Comparison of ENCODE assay signal across 9 mouse cellular contexts in the genomic region with DNA sequence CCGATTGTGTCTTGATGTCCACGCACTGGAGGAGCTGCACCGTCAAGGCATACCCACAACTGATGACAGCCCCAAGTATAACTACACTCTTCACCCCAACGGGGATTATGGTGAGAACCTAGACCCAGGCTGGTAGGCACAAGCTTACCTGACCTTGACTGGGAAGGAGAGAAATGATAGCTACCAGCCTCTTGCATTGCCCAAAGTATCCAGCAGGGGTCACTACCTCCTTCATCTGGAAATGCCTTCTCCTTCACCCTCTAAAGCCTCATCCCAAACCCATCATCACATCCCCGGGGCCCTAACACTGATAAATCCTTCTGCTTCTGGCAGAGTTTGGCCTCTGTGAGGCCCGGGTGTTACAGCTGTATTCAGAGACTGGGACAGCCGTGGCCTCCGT. TPM values are rescaled to one million over a fixed set of nuclear protein-coding genes. Genes with fewer than 3 reads are reported as not detected.
DNase-seq lines count a peak whose midpoint lies in the region; ATAC-seq and TF ChIP-seq lines count a peak whose summit lies in the region.
"Had no signal": no experiment of that assay in that cellular context is flagged by ENCODE, and none has a peak within 500 bp of the region (broad histone marks: within the 10 kb centered on the region; RNA-seq: fewer than 3 reads in every experiment).

No protein-coding gene starts in this region.

- no peak overlapping the region for H3K4me2 ChIP-seq in kidney, postnatal 0 days (ENCODE audit: low read length)
- no peak overlapping the region for H3K4me2 ChIP-seq in liver, embryonic 11.5 days
- no peak overlapping the region for H3K4me2 ChIP-seq in neural tube, embryonic 11.5 days (ENCODE audit: low read depth)
- no peak overlapping the region for H3K4me2 ChIP-seq in stomach, postnatal 0 days (replicated peaks; ENCODE audit: low read depth)
- H3K4me2 ChIP-seq: embryonic facial prominence, embryonic 13.5 days had no signal

- DNase-seq in B cell, adult 2 months: peak; percentile 85 to 87
- DNase-seq in adrenal gland, adult 18-20 months (ENCODE audit: low spot score in 2 of 2): peak; percentile 70 to 75
- peak; percentile 81 for DNase-seq in embryo, embryonic 10 days (ENCODE audit: low spot score)
- peak; percentile 58 to 61 for DNase-seq in gastrocnemius, postnatal 36 days
- DNase-seq in kidney, postnatal 0 days (ENCODE audit: low spot score): peak; percentile 86
- DNase-seq in liver, embryonic 11.5 days (ENCODE audit: low spot score): peak; percentile 62
- peak; percentile 76 for DNase-seq in neural tube, embryonic 11.5 days (ENCODE audit: low spot score)
- DNase-seq in stomach, postnatal 0 days (ENCODE audit: low spot score): peak; percentile 78

- TF ChIP-seq EP300 in stomach, postnatal 0 days (optimal IDR thresholded peaks at IDR 0.05): no peak

- H3K9me3 ChIP-seq in kidney, postnatal 0 days (replicated peaks; ENCODE audit: low read length): no peaks in the 10 kb centered on the region
- H3K9me3 ChIP-seq in liver, embryonic 11.5 days (ENCODE audit: control insufficient read depth, low read length): no peaks in the 10 kb centered on the region
- H3K9me3 ChIP-seq in neural tube, embryonic 11.5 days (ENCODE audit: control insufficient read depth, low read length): no peaks in the 10 kb centered on the region
- no peaks in the 10 kb centered on the region for H3K9me3 ChIP-seq in stomach, postnatal 0 days (ENCODE audit: control insufficient read depth, low read length)
- H3K9me3 ChIP-seq: embryonic facial prominence, embryonic 13.5 days had no signal

- no peak; the same call in 1 of the 2 replicates for ATAC-seq in kidney, postnatal 0 days (replicated peaks; ENCODE audit: low FRiP score, low read depth)
- 0 out of 2 replicates have a peak, but pooled peaks have one; percentile 5 for ATAC-seq in liver, embryonic 11.5 days (replicated peaks; ENCODE audit: low FRiP score)
- ATAC-seq in neural tube, embryonic 11.5 days (ENCODE audit: insufficient read depth, low FRiP score, low TSS enrichment): peak; percentile 21; the same call in 1 of the 2 replicates
- no peak for ATAC-seq in stomach, postnatal 0 days (ENCODE audit: low FRiP score, low TSS enrichment)

- WGBS in kidney, postnatal 0 days: 54% methylated on average over 8 of the region's 8 CpGs
- WGBS in liver, embryonic 11.5 days: 51% methylated on average over 8 of the region's 8 CpGs
- WGBS in neural tube, embryonic 11.5 days: 57% methylated on average over 8 of the region's 8 CpGs
- 45% methylated on average over 8 of the region's 8 CpGs for WGBS in stomach, postnatal 0 days

- H3K27me3 ChIP-seq in kidney, postnatal 0 days (ENCODE audit: insufficient read depth, low read length): no peaks in the 10 kb centered on the region
- no peaks in the 10 kb centered on the region for H3K27me3 ChIP-seq in liver, embryonic 11.5 days (replicated peaks; ENCODE audit: control insufficient read depth, insufficient read depth, low read length)
- no peaks in the 10 kb centered on the region for H3K27me3 ChIP-seq in neural tube, embryonic 11.5 days (ENCODE audit: control insufficient read depth, insufficient read depth, low read length)
- H3K27me3 ChIP-seq in stomach, postnatal 0 days (ENCODE audit: control insufficient read depth, insufficient read depth, low read length): no peaks in the 10 kb centered on the region
- H3K27me3 ChIP-seq: embryonic facial prominence, embryonic 13.5 days had no signal

- no peaks in the 10 kb centered on the region for H3K4me1 ChIP-seq in kidney, postnatal 0 days (replicated peaks; ENCODE audit: insufficient read depth, low read length)
- peaks cover 10% of the 10 kb centered on the region for H3K4me1 ChIP-seq in liver, embryonic 11.5 days (replicated peaks; ENCODE audit: control insufficient read depth, insufficient read depth, low read length)
- no peaks in the 10 kb centered on the region for H3K4me1 ChIP-seq in neural tube, embryonic 11.5 days (ENCODE audit: control insufficient read depth, insufficient read depth, low read length)
- H3K4me1 ChIP-seq in stomach, postnatal 0 days (replicated peaks; ENCODE audit: control insufficient read depth, insufficient read depth): no peaks in the 10 kb centered on the region

- peak; percentile 85 for TF ChIP-seq CTCF in kidney, postnatal 0 days (IDR thresholded peaks at IDR 0.05; ENCODE audit: low read depth)
- peak; percentile 92 for TF ChIP-seq CTCF in stomach, postnatal 0 days (IDR thresholded peaks at IDR 0.05; ENCODE audit: low read depth)

- H3K4me3 ChIP-seq in kidney, postnatal 0 days (replicated peaks; ENCODE audit: low read depth, low read length): no peak overlapping the region
- H3K4me3 ChIP-seq in liver, embryonic 11.5 days (ENCODE audit: low read depth, low read length): no peak overlapping the region
- no peak overlapping the region for H3K4me3 ChIP-seq in neural tube, embryonic 11.5 days (ENCODE audit: low read depth, low read length)
- H3K4me3 ChIP-seq in stomach, postnatal 0 days (ENCODE audit: low read depth, low read length): no peak overlapping the region
- H3K4me3 ChIP-seq: embryonic facial prominence, embryonic 13.5 days had no signal

- no peak overlapping the region for H3K27ac ChIP-seq in kidney, postnatal 0 days
- no peak overlapping the region for H3K27ac ChIP-seq in liver, embryonic 11.5 days (ENCODE audit: low read depth, low read length)
- no peak overlapping the region for H3K27ac ChIP-seq in neural tube, embryonic 11.5 days (ENCODE audit: low read depth, low read length)
- no peak overlapping the region for H3K27ac ChIP-seq in stomach, postnatal 0 days (replicated peaks)
- H3K27ac ChIP-seq: embryonic facial prominence, embryonic 13.5 days had no signal

- intact Hi-C loops in gastrocnemius, postnatal 36 days (cut with DNase I): loop anchor here (2.0 to 5.0 kb wide), 2 partner anchors 36 to 126 kb away; no protein-coding TSS in a partner anchor

- H3K36me3 ChIP-seq in kidney, postnatal 0 days (ENCODE audit: insufficient read depth, low read length): peaks cover 14% of the 10 kb centered on the region; the same call in 1 of the 2 replicates
- 0 out of 2 replicates have a peak, but pooled peaks cover 6% of the 10 kb centered on the region for H3K36me3 ChIP-seq in liver, embryonic 11.5 days (ENCODE audit: control insufficient read depth, insufficient read depth, low read length)
- H3K36me3 ChIP-seq in neural tube, embryonic 11.5 days (ENCODE audit: control insufficient read depth, insufficient read depth, low read length): no peaks in the 10 kb centered on the region
- no peaks in the 10 kb centered on the region for H3K36me3 ChIP-seq in stomach, postnatal 0 days (ENCODE audit: control insufficient read depth, insufficient read depth, low read length)

- no peak overlapping the region for H3K9ac ChIP-seq in kidney, postnatal 0 days (ENCODE audit: low read depth, low read length)
- H3K9ac ChIP-seq in liver, embryonic 11.5 days (ENCODE audit: low read depth, low read length): no peak overlapping the region
- no peak overlapping the region for H3K9ac ChIP-seq in neural tube, embryonic 11.5 days (ENCODE audit: low read length)
- H3K9ac ChIP-seq in stomach, postnatal 0 days (ENCODE audit: low read length): no peak overlapping the region
- H3K9ac ChIP-seq: embryonic facial prominence, embryonic 13.5 days had no signal

RNA-seq across cellular contexts. Expression of a gene that starts 6.7 kb away (rescaled TPM):
- not detected for total RNA-seq in adrenal gland, adult 18-20 months (2021)
- total RNA-seq in gastrocnemius, postnatal 36 days (2021): not detected
- polyA plus RNA-seq in kidney, postnatal 0 days (2015; fragmentation: Nextera tagmentation; extraction: Ambion mirVana): 0.07 and 0.15 TPM in 2 replicates
- polyA plus RNA-seq in liver, embryonic 11.5 days (2014; fragmentation: Nextera tagmentation; extraction: Ambion mirVana): 0.14 and 0.23 TPM in 2 replicates
- 1.4 and 1.8 TPM in 2 replicates for polyA plus RNA-seq in neural tube, embryonic 11.5 days (2014; fragmentation: Nextera tagmentation; extraction: Ambion mirVana)
- 0.04 and 0.13 TPM in 2 replicates for polyA plus RNA-seq in stomach, postnatal 0 days (2015; fragmentation: Nextera tagmentation; extraction: Ambion mirVana)

RNA-seq across cellular contexts. Expression of a gene that starts 9.8 kb away (rescaled TPM):
- 10 to 100 TPM; 15.8 to 17.3 TPM for total RNA-seq in adrenal gland, adult 18-20 months (2021)
- total RNA-seq in gastrocnemius, postnatal 36 days (2021): 10 to 100 TPM; 13.7 to 14.9 TPM
- 11.5 and 13.8 TPM in 2 replicates for polyA plus RNA-seq in kidney, postnatal 0 days (2015; fragmentation: Nextera tagmentation; extraction: Ambion mirVana)
- polyA plus RNA-seq in liver, embryonic 11.5 days (2014; fragmentation: Nextera tagmentation; extraction: Ambion mirVana): 19.4 and 19.7 TPM in 2 replicates
- 18.6 and 19.0 TPM in 2 replicates for polyA plus RNA-seq in neural tube, embryonic 11.5 days (2014; fragmentation: Nextera tagmentation; extraction: Ambion mirVana)
- 5.7 and 6.1 TPM in 2 replicates for polyA plus RNA-seq in stomach, postnatal 0 days (2015; fragmentation: Nextera tagmentation; extraction: Ambion mirVana)

RNA-seq across cellular contexts. Expression of a gene that starts 33.0 kb away (rescaled TPM):
- total RNA-seq in adrenal gland, adult 18-20 months (2021): under 1 TPM in 1 of 2 experiments, not detected in 1; 0.06 TPM
- total RNA-seq in gastrocnemius, postnatal 36 days (2021): under 1 TPM in 1 of 2 experiments, not detected in 1; 0.13 TPM
- polyA plus RNA-seq in kidney, postnatal 0 days (2015; fragmentation: Nextera tagmentation; extraction: Ambion mirVana): 1.5 and 1.8 TPM in 2 replicates
- polyA plus RNA-seq in liver, embryonic 11.5 days (2014; fragmentation: Nextera tagmentation; extraction: Ambion mirVana): 1.2 and 1.4 TPM in 2 replicates
- 6.2 and 6.8 TPM in 2 replicates for polyA plus RNA-seq in neural tube, embryonic 11.5 days (2014; fragmentation: Nextera tagmentation; extraction: Ambion mirVana)
- 0.41 and 0.63 TPM in 2 replicates for polyA plus RNA-seq in stomach, postnatal 0 days (2015; fragmentation: Nextera tagmentation; extraction: Ambion mirVana)

RNA-seq across cellular contexts. Expression of a gene that starts 39.0 kb away (rescaled TPM):
- total RNA-seq in adrenal gland, adult 18-20 months (2021): 1 to 10 TPM; 2.7 to 3.5 TPM
- total RNA-seq in gastrocnemius, postnatal 36 days (2021): under 1 TPM; 0.64 to 0.79 TPM
- polyA plus RNA-seq in kidney, postnatal 0 days (2015; fragmentation: Nextera tagmentation; extraction: Ambion mirVana): 4.8 and 5.1 TPM in 2 replicates
- polyA plus RNA-seq in liver, embryonic 11.5 days (2014; fragmentation: Nextera tagmentation; extraction: Ambion mirVana): 2.5 and 3.0 TPM in 2 replicates
- polyA plus RNA-seq in neural tube, embryonic 11.5 days (2014; fragmentation: Nextera tagmentation; extraction: Ambion mirVana): 6.9 and 7.0 TPM in 2 replicates
- polyA plus RNA-seq in stomach, postnatal 0 days (2015; fragmentation: Nextera tagmentation; extraction: Ambion mirVana): 1.6 and 2.0 TPM in 2 replicates

RNA-seq across cellular contexts. Expression of a gene that starts 41.3 kb away (rescaled TPM):
- total RNA-seq in adrenal gland, adult 18-20 months (2021): not detected
- total RNA-seq in gastrocnemius, postnatal 36 days (2021): not detected
- 0.17 and 0.39 TPM in 2 replicates for polyA plus RNA-seq in kidney, postnatal 0 days (2015; fragmentation: Nextera tagmentation; extraction: Ambion mirVana)
- 0.14 and 0.40 TPM in 2 replicates for polyA plus RNA-seq in liver, embryonic 11.5 days (2014; fragmentation: Nextera tagmentation; extraction: Ambion mirVana)
- polyA plus RNA-seq in neural tube, embryonic 11.5 days (2014; fragmentation: Nextera tagmentation; extraction: Ambion mirVana): 0.48 and 0.51 TPM in 2 replicates
- polyA plus RNA-seq in stomach, postnatal 0 days (2015; fragmentation: Nextera tagmentation; extraction: Ambion mirVana): 0.24 and 0.25 TPM in 2 replicates

Comparison
In these comparisons a context has a peak if more than half of its experiments do, and no peak if none do; other contexts are left out.
1. ATAC-seq: peak in liver, embryonic 11.5 days (single experiment) and neural tube, embryonic 11.5 days (single experiment); none in kidney, postnatal 0 days (single experiment) and stomach, postnatal 0 days (single experiment).
2. Peak in every context shown above with its lines, with median percentiles within 50 percentile points of each other: DNase-seq.